Mouse (Mus musculus): ENCODE measurements around the gene Numbl. TPM values are rescaled to one million over a fixed set of nuclear protein-coding genes. Genes with fewer than 3 reads are reported as not detected.
A peak's percentile ranks its signal among the peaks of the same experiment; 100 is the strongest.

Gene Numbl
- total and polyA plus RNA-seq, 2 experiments from 2014 or later: 59.5 to 140 TPM

DNA sequence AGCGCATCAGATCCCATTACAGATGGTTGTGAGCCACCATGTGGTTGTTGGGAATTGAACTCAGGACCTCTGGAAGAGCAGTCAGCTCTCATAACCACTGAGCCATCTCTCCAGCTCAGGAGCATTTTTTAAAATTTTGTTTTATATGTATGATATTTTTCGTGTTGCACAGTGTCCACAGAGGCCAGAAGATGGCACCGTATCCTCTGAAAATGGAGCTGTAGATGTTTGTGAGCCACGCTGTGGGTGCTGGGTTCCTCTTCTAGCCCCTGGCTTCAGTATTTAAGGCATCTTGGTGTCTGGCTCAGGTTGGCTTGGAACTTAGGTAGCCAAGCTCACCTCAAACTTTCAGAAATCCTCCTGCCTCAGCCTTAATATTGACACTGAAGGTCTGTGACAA is 38.3 kb downstream of the Numbl start:
- TF ChIP-seq CTCF (IDR thresholded peaks at IDR 0.05; ENCODE audit: low read depth): no peak
- no peaks in the 10 kb centered on the region for H3K4me1 ChIP-seq (ENCODE audit: insufficient read depth, low read length)
- no peak for DNase-seq (ENCODE audit: low spot score)
- no peak overlapping the region for H3K4me2 ChIP-seq (ENCODE audit: low read depth, low read length)
- no peak for ATAC-seq
- H3K9ac ChIP-seq (replicated peaks; ENCODE audit: low read length): no peak overlapping the region
- H3K27me3 ChIP-seq (ENCODE audit: insufficient read depth, low read length): no peaks in the 10 kb centered on the region
- no peaks in the 10 kb centered on the region for H3K9me3 ChIP-seq (ENCODE audit: low read length)
- H3K4me3 ChIP-seq (ENCODE audit: low read length): no peak overlapping the region
- 95% methylated on average over 4 of the region's 4 CpGs for WGBS
- H3K27ac ChIP-seq: no peak overlapping the region
- H3K36me3 ChIP-seq (ENCODE audit: insufficient read depth, low read length): no peaks in the 10 kb centered on the region

DNA sequence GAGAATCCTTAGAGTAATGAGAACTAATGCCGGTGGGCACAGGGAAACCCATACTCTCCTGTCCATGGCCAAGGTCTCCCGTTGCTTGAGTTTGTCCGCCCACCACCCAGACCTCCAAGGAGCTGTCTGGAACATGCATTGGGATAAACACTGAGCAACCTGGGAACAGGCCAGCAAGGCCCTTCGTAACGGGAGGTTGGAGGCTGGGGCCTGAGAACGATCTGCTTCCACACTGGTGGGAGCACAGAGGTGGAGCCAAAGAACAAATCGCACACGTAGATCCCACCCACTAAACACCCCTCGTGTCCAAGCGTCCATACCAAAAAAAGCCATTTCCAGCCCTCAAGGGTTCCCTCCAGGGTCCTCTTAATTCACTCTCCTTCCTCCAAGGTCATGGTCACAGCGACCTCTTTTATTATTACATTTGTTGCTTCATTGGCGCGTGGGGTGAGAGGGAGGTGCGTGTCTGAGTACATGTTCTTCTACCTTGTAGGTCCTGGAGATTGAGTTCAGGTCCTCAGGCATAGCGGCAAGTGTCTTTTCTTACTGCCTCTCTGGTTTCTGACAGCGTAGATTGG is 39.9 kb downstream of the Numbl start:
- 86% methylated on average over 16 of the region's 16 CpGs for WGBS
- no peak for ATAC-seq

DNA sequence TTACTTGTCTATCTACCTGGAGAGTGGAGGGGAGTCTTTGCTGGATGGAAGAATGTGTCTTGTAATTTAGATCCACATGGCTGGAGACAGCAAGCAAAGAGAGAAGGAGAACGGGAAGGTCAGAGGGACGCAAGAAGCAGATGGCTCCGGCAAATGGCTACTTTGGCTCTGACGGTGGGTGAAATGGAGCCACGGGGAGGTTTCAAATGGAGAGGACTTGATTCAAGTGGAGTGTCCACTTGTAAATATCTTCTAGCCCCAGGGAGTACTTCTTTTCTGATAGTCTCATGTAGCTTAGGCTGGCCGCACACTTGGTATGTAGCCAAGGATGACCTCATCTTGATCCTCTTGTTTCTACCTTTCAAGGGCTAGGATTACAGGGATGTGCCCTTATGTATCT is 40.6 kb downstream of the Numbl start:
- H3K36me3 ChIP-seq (ENCODE audit: insufficient read depth, low read length): no peaks in the 10 kb centered on the region
- H3K9ac ChIP-seq (replicated peaks; ENCODE audit: low read length): no peak overlapping the region
- ATAC-seq (no peak), DNase-seq (ENCODE audit: low spot score) (peak; percentile 21)
- no peaks in the 10 kb centered on the region for H3K27me3 ChIP-seq (ENCODE audit: insufficient read depth, low read length)
- no peaks in the 10 kb centered on the region for H3K4me1 ChIP-seq (ENCODE audit: insufficient read depth, low read length)
- WGBS: 74% methylated on average over 6 of the region's 6 CpGs
- H3K4me2 ChIP-seq (ENCODE audit: low read depth, low read length): no peak overlapping the region
- H3K27ac ChIP-seq: no peak overlapping the region
- H3K9me3 ChIP-seq (ENCODE audit: low read length): no peaks in the 10 kb centered on the region
- H3K4me3 ChIP-seq (ENCODE audit: low read length): no peak overlapping the region
- TF ChIP-seq CTCF (IDR thresholded peaks at IDR 0.05; ENCODE audit: low read depth): no peak

More for the DNA sequence above, 39.9 kb downstream of the Numbl start:
- no peak overlapping the region for H3K4me2 ChIP-seq (ENCODE audit: low read depth, low read length)
- 0 out of 2 replicates have a peak overlapping the region, but pooled peaks have one; percentile 11 for H3K27ac ChIP-seq
- H3K9ac ChIP-seq (replicated peaks; ENCODE audit: low read length): no peak overlapping the region
- H3K4me1 ChIP-seq (ENCODE audit: insufficient read depth, low read length): no peaks in the 10 kb centered on the region
- TF ChIP-seq CTCF (IDR thresholded peaks at IDR 0.05; ENCODE audit: low read depth): no peak
- no peaks in the 10 kb centered on the region for H3K36me3 ChIP-seq (ENCODE audit: insufficient read depth, low read length)
- no peaks in the 10 kb centered on the region for H3K9me3 ChIP-seq (ENCODE audit: low read length)
- no peak for DNase-seq (ENCODE audit: low spot score)
- H3K4me3 ChIP-seq (ENCODE audit: low read length): no peak overlapping the region
- H3K27me3 ChIP-seq (ENCODE audit: insufficient read depth, low read length): no peaks in the 10 kb centered on the region

DNA sequence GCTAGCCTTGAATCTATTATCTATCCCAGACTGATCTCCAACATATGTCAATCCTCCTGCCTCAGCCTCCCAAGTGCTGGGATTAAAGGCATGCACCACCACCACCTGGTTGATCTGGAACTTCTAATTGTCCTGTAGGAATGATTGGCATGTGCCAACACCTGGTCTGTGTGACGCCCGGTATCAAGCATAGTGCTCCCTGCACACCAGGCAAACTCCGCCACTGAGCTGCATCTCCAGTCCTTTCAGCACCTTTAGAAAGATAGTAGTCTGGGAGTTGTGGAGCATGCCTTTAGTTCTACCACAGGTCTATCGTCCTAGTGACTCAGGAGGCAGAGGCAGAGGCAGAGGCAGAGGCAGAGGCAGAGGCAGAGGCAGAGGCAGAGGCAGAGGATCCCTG is 42.1 kb downstream of the Numbl start:
- TF ChIP-seq CTCF (IDR thresholded peaks at IDR 0.05; ENCODE audit: low read depth): no peak
- no peak for ATAC-seq

DNA sequence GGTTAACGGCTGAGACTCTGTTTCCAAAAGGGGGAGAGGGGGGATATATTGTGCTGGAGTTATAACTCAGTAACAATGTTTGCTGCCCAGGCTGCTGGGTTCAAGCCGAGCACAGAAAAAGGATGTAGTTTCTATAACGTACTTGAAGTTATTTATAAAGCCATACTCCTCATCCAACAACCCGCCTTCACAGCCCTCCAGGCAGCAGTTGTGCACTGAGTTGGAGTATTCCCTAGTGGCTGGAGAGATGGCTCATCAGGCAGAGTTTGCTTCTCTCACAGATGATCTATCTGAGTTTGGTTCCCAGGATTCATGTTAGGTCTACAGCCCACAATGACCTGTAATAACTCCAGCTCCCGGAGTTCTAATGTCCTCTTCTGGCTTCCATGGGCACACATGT is 42.6 kb downstream of the Numbl start:
- no peak for DNase-seq (ENCODE audit: low spot score)
- Histone ChIP-seq H3K27ac (no peak overlapping the region), H3K9me3 (ENCODE audit: low read length) (no peaks in the 10 kb centered on the region), H3K36me3 (ENCODE audit: insufficient read depth, low read length) (no peaks in the 10 kb centered on the region), H3K27me3 (ENCODE audit: insufficient read depth, low read length) (no peaks in the 10 kb centered on the region), H3K4me1 (ENCODE audit: insufficient read depth, low read length) (no peaks in the 10 kb centered on the region), H3K9ac (replicated peaks; ENCODE audit: low read length) (no peak overlapping the region), H3K4me3 (ENCODE audit: low read length) (no peak overlapping the region), H3K4me2 (ENCODE audit: low read depth, low read length) (no peak overlapping the region)
- no peak for ATAC-seq
- no peak for TF ChIP-seq CTCF (IDR thresholded peaks at IDR 0.05; ENCODE audit: low read depth)
- 71% methylated on average over 5 of the region's 5 CpGs for WGBS

More for the DNA sequence above, 42.1 kb downstream of the Numbl start:
- Histone ChIP-seq H3K4me3 (ENCODE audit: low read length) (no peak overlapping the region), H3K4me2 (ENCODE audit: low read depth, low read length) (no peak overlapping the region), H3K36me3 (ENCODE audit: insufficient read depth, low read length) (no peaks in the 10 kb centered on the region), H3K9me3 (ENCODE audit: low read length) (no peaks in the 10 kb centered on the region), H3K4me1 (ENCODE audit: insufficient read depth, low read length) (no peaks in the 10 kb centered on the region), H3K9ac (replicated peaks; ENCODE audit: low read length) (no peak overlapping the region), H3K27me3 (ENCODE audit: insufficient read depth, low read length) (no peaks in the 10 kb centered on the region), H3K27ac (no peak overlapping the region)
- WGBS: 87% methylated on average over 4 of the region's 4 CpGs
- DNase-seq (ENCODE audit: low spot score): no peak

DNA sequence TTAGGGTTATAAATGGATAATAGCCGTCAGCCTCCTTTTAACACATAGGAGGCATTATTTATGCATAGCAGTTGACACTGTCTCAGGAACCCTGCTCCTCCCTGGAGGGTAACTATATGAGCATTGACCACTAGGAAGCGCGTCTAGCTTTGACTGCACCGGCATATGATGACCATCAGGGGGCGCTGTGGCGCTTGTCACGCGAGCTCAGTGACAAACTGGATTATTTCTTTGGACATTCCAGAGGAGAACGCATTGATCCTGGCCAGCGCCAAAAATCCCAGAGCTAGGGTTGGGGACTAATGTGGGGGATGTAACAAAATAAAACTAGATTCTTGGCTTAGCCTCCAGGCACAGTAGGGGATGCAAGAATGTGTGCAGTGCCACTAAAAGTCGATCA is 43.9 kb downstream of the Numbl start:
- Histone ChIP-seq H3K4me1 (ENCODE audit: insufficient read depth, low read length) (no peaks in the 10 kb centered on the region), H3K4me3 (ENCODE audit: low read length) (no peak overlapping the region), H3K9ac (replicated peaks; ENCODE audit: low read length) (no peak overlapping the region), H3K27ac (no peak overlapping the region), H3K4me2 (ENCODE audit: low read depth, low read length) (no peak overlapping the region), H3K36me3 (ENCODE audit: insufficient read depth, low read length) (no peaks in the 10 kb centered on the region), H3K9me3 (ENCODE audit: low read length) (no peaks in the 10 kb centered on the region), H3K27me3 (ENCODE audit: insufficient read depth, low read length) (no peaks in the 10 kb centered on the region)
- peak; percentile 97 for TF ChIP-seq CTCF (IDR thresholded peaks at IDR 0.05; ENCODE audit: low read depth)
- ATAC-seq (peak; percentile 55; the same call in 1 of the 2 replicates), DNase-seq (ENCODE audit: low spot score) (peak; percentile 90)
- WGBS: 6% methylated on average over 11 of the region's 11 CpGs

DNA sequence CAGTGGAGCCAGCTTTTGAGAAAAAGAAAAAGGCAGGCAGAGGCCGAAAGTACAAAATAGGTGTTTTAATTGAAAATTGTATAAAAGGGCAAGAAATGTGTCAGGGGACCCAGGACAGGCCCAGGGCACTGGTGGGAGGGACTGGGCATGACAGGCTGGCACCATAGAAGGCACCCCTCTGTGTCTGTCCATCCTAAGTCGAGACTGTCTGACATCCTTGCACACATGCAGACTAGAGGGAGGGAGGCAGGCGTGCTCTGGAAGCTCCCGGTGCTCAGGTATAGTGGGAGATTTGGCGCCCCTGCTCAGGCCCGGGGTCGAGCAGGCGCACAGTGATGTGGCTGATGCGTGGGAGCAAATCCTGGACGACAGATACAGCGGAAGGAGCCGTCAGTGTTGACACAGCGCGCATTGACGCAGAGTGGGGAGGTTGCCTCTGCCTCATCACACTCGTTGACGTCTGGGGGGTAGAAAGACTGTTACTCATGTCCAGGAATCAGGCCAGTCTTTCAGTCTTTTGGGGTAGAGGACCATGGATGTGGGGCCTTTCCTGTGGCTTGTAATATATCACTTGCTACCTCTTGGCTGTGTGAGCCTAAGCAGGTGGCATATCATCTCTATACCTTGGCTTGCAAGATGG is 47.0 kb downstream of the Numbl start:
- H3K4me3 ChIP-seq (ENCODE audit: low read length): no peak overlapping the region
- H3K27me3 ChIP-seq (ENCODE audit: insufficient read depth, low read length): no peaks in the 10 kb centered on the region
- H3K4me2 ChIP-seq (ENCODE audit: low read depth, low read length): no peak overlapping the region
- H3K9ac ChIP-seq (replicated peaks; ENCODE audit: low read length): no peak overlapping the region
- H3K9me3 ChIP-seq (ENCODE audit: low read length): no peaks in the 10 kb centered on the region
- WGBS: 87% methylated on average over 17 of the region's 17 CpGs
- no peak for TF ChIP-seq CTCF (IDR thresholded peaks at IDR 0.05; ENCODE audit: low read depth)
- H3K36me3 ChIP-seq (ENCODE audit: insufficient read depth, low read length): no peaks in the 10 kb centered on the region
- ATAC-seq (no peak), DNase-seq (ENCODE audit: low spot score) (no peak)
- H3K4me1 ChIP-seq (ENCODE audit: insufficient read depth, low read length): no peaks in the 10 kb centered on the region
- no peak overlapping the region for H3K27ac ChIP-seq
